Mouse (Mus musculus): ENCODE measurements around the gene Mau2. TPM values are rescaled to one million over a fixed set of nuclear protein-coding genes. Genes with fewer than 3 reads are reported as not detected.

Mau2 gene
- 104 TPM for polyA plus RNA-seq (2017; shearing (Covaris generic))

DNA sequence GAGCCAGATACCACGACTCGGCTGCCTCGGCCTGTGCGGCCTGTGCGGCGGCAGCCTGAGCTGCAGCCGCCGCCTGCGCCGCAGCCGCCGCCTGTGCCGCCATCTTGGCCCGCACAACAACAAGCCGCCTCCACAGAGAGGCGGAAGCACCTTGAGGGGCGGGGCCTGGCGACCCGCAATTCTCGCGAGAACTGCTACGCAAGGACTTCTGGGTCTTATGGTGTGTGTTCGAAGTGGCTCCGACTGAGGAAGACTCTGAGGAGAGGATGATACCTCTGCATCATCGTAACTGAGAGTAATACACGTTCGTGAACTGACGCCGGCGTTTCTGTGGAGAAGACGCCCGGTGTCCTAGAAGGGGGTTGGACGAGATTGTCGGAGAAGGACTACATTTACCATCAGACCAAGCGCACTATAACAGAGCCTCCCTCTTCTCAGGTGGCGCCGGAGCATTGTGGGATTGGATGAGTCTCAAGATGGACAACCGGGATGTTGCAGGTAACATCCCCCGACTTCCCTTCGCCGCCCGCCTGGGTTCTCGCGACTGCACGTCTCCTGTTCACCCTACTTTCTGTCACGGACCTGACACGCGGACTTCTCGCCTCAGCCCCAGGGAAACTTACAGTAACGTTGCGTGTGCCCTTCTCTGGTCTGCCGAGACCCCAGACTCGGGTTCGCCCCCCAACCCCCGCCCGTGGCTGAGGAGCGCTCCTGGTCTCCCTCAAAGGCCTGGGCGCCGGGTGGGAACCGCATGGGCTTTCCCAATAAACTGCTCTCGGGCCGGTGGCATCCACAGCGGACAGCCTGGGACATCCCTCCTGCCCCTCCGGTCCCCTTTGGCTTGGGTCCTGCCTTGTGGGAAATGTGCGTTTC, at the start of gene Mau2, which contains the start of gene Sugp1:
Gene Mau2 (minus strand): TSS at position 152 of the 873 bp plus-strand sequence.
Gene Sugp1 (plus strand): TSS at position 231 of the 873 bp plus-strand sequence.

DNA sequence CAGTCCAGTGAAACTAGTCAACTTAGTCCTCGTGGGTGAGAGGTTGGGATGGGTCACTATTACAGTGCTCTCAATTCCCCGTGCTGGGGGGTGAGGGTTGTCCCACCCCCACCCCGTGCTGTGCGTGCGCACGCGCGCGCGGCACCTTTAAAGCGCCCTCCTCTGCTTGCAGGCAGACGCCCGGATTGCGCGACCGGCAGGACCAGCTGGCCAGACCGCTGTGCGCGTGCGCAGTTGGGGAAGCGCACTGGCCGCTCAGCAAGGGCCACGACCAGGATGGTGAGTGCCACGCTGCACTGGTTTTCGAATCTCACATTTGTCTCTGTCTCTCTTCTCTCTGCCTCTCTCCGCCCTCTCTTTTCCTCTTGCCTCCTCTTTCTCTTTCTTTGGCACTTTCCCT, 40.8 kb upstream of the Mau2 start, which contains the start of gene Hapln4:
Gene Hapln4 (plus strand): TSS at position 173 of the 400 bp plus-strand sequence.

DNA sequence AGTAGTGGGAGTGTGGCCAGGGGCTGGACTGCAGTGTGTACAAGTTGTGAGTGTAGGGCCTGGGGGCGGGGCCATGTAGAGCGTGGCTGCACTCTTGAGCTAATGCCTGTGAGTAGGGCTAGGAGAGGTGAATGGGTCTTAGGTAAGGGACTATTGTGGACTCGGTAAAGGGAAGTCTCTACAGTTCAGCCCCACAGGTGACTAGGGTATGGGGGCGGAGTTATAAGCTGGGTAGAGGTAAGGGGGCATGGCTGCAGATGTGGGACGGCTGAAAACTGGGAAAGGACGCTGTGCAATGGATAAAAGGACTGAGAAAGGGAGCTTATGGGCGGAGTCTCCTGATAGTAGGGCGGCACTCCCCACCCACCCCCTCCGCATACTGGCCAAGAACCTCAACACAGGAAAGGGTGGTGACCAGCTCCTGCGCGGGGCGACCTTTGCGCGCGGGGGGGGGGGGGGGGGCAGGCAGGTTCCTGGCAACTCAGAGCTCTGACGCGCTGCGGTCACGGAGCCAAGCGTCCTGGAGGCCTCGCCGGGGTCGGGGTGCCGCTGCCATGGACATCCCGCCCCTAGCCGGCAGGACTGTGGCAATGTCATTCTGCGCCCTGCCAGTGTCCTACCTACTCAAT, 30.0 kb upstream of the Mau2 start, which contains the start of gene Tm6sf2:
Gene Tm6sf2 (plus strand): TSS at position 484 of the 629 bp plus-strand sequence.

DNA sequence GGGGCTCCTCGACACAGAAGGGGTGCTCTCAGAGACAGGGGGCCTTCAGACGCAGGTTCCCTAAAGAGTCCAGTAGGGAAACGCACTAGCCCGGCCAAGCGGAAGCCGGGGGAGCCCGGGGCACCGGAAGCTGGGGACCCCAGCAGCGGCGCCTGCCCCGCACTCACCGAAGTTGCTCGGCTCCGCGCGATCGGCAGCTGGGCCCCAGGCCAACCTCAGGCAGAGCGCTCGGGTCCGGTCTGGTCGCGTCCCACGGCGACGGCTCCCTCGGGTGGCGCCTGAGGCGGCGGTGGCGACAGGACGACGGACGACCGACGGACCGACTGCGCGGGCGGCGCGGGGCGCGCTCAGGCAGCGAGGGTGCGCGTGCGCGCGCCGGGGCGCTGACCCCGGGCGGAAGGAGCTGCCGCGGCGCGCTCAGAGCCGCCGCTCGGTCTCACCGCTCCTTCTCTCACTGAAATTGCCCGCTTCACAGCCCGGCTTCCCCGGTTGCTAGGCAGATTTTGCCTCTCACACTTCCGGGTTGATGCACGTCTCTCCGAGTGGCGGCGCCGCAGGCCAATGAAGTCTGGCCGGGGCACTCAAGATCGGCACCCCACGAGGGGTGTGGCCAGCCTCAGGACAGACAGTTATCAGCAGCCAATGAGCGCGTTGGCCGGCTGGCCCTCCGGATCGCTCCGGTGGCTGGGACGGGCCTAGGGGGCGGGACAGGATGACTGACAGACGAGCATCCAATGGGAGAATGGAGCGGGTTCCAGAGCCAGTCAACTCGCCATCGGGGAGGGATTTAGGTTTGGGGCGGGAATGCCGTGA, 46.6 kb downstream of the Mau2 start, which contains the start of gene Gatad2a:
Gene Gatad2a (minus strand): TSS at position 609 of the 813 bp plus-strand sequence.

Other genes starting within 250 kb of the Mau2 start
- 154 TPM for gene Gmip, start 234.1 kb downstream of the Mau2 start, polyA plus RNA-seq (2017; shearing (Covaris generic))
- gene Lpar2, start 220.3 kb downstream of the Mau2 start, polyA plus RNA-seq (2017; shearing (Covaris generic)), result 0.28 TPM
- 19.4 TPM for gene Pbx4, start 210.2 kb downstream of the Mau2 start, polyA plus RNA-seq (2017; shearing (Covaris generic))
- gene Cilp2, start 155.0 kb downstream of the Mau2 start, polyA plus RNA-seq (2017; shearing (Covaris generic)), result 0.14 TPM
- gene Tssk6, start 140.6 kb downstream of the Mau2 start, polyA plus RNA-seq (2017; shearing (Covaris generic)), result 4.1 TPM
- gene Ndufa13, start 140.2 kb downstream of the Mau2 start, polyA plus RNA-seq (2017; shearing (Covaris generic)), result 163 TPM
- gene Yjefn3, start 140.0 kb downstream of the Mau2 start, polyA plus RNA-seq (2017; shearing (Covaris generic)), result 3.1 TPM
- gene Gatad2a, start 46.4 kb downstream of the Mau2 start, polyA plus RNA-seq (2017; shearing (Covaris generic)), result 125 TPM
- gene Sugp1, start 79 bp upstream of the Mau2 start, polyA plus RNA-seq (2017; shearing (Covaris generic)), result 68.9 TPM
- gene Tm6sf2, start 30.2 kb upstream of the Mau2 start, polyA plus RNA-seq (2017; shearing (Covaris generic)), result 0.78 TPM
- gene Hapln4, start 40.7 kb upstream of the Mau2 start, polyA plus RNA-seq (2017; shearing (Covaris generic)), result not detected
- gene Ncan, start 78.1 kb upstream of the Mau2 start, polyA plus RNA-seq (2017; shearing (Covaris generic)), result 0.02 TPM
- 60.4 TPM for gene Nr2c2ap, start 88.6 kb upstream of the Mau2 start, polyA plus RNA-seq (2017; shearing (Covaris generic))
- 35.4 TPM for gene Rfxank, start 96.4 kb upstream of the Mau2 start, polyA plus RNA-seq (2017; shearing (Covaris generic))
- gene Borcs8, start 96.8 kb upstream of the Mau2 start, polyA plus RNA-seq (2017; shearing (Covaris generic)), result 59.2 TPM
- 1.3 TPM for gene Mef2b, start 97.0 kb upstream of the Mau2 start, polyA plus RNA-seq (2017; shearing (Covaris generic))
- gene Tmem161a, start 129.6 kb upstream of the Mau2 start, polyA plus RNA-seq (2017; shearing (Covaris generic)), result 49.3 TPM
- gene Slc25a42, start 169.6 kb upstream of the Mau2 start, polyA plus RNA-seq (2017; shearing (Covaris generic)), result 15.5 TPM
- 44.0 TPM for gene Sugp2, start 191.5 kb upstream of the Mau2 start, polyA plus RNA-seq (2017; shearing (Covaris generic))
- 11.7 TPM for gene Armc6, start 191.7 kb upstream of the Mau2 start, polyA plus RNA-seq (2017; shearing (Covaris generic))
- 6.7 TPM for gene Homer3, start 240.1 kb upstream of the Mau2 start, polyA plus RNA-seq (2017; shearing (Covaris generic))

Measured in CD4-positive, CD25-positive, alpha-beta regulatory T cell (primary cell).